Mouse (Mus musculus) spleen, postnatal 10 days (tissue): ENCODE results near the gene Zbtb17.

ENCODE experiments used
- DNase-seq, 2 experiments: peaks; one replicate each; pipeline ENCODE4 v3.0.0; 2021 to 2022; ENCODE audit warnings: low spot score in 2 of 2

The Zbtb17 gene

DNA sequence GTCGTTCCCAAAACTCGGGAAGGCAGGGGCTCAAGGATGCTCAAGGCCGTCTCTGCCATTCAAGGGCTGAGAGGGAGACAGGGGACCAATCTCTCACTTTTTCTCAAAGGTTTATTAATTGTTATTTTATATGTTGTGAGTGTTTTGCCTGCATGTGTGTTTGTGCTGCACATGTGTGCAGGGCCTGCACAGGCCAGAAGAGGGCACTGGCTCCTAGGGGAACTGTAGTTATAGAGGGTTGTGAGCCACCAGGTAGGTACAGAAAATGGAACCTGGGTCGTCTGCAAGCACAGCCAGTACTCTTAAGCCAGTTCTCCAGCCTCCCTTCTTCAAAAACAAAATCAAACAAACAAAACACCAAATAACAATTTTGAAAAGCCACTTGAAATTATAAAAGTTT lies 44.2 kb downstream of the Zbtb17 start:
- DNase-seq: peak in 1 of 2 experiments; percentile 57

GRCm38 (mm10) chr4:141500637-141501036 lies 56.2 kb downstream of the Zbtb17 start:
- no peak for DNase-seq

- no peak for DNase-seq
These were observed 56.6 kb downstream of the Zbtb17 start for GRCm38 (mm10) chr4:141501058-141501457.

DNA sequence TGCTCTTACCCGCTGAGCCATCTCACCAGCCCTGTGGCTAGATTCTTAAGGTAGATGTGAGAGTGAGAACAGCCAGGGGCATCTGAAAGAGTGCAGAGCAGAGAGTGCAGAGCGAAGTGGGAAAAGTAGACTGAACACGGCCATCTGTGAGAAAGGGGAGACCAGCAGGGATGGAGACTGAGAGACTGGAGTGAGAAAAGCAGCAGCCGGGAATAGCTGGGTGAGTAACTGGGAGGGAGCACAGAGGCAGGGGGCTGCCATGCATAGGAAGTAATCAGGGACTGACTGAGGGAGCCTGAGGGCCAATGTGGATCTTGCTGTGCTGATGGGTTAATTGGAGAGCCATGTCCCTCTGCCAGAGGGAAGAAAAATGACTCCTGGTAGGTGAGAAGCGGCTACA lies 58.3 kb downstream of the Zbtb17 start:
- no peak for DNase-seq

- no peak for DNase-seq
These were observed 60.0 kb downstream of the Zbtb17 start for GRCm38 (mm10) chr4:141504471-141504870.

GRCm38 (mm10) chr4:141505810-141506209 lies 61.4 kb downstream of the Zbtb17 start:
- DNase-seq: no peak

GRCm38 (mm10) chr4:141506352-141506751 lies 61.9 kb downstream of the Zbtb17 start:
- peak in 1 of 2 experiments; percentile 55 for DNase-seq

DNA sequence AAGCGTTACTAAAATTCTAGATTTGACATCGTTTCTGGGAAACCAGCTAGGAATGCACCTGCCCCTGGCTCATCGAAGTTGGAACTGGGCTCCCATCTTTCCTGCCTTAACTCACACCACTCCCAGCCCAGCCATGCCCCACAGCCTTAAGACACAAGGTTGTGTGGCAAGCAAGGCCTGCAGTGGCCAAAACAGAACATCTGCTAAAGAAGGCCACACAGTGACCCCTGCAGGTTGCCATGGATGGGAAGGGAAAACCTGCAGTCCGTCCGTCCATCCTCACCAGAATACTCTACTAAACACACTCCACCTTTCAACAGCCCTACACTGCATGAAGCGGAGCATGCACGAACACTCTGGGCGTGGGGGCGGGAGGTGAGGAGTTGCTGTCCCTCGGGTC lies 62.4 kb downstream of the Zbtb17 start:
- DNase-seq: peak in 1 of 2 experiments; percentile 32

DNA sequence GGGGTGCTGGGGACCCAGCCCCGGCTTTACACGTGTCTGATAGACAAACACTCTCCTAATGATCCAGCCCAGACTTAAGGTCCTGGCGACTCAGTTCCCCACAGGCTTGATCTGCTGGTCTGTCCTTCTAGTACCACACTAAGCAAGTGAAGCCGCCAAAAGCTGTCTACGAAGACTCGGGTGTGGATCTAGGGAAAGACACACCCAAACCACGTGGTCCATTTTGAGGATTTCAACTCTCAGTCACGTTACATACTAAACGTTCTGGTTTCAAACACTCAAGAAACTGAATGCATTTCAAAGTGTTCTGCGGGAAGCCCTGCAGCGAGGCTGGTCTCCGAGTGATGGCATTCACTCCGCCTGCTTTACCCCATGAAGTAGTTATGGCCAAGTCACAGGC lies 66.0 kb downstream of the Zbtb17 start:
- DNase-seq: no peak

- no peak for DNase-seq
These were observed 67.7 kb downstream of the Zbtb17 start for GRCm38 (mm10) chr4:141512145-141512544.

DNA sequence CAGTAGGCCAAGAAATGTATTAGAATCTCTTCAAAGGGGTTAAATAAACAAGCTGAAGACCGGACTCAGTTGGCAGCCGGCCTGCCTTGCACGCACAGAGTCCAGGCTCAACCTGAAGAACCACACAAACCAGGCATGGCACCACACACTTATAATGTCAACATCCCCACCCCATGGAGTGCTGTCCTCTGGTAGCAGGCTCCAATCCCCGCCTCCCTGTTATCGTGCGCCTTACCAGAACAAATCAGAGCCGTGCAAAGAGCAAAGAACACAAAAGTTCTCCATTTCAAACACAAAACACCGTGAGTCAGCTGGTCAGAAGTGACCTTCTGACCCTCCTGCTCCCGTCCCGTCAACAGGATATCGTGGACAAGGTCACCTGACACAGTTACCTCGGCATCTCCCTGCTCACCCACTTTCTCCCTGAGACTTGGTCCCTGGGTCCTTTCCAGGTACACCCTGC lies 69.8 kb downstream of the Zbtb17 start:
- no peak for DNase-seq
